Mouse (Mus musculus) C2C12 (cell line): ENCODE measurements around the gene Pank2.

Source experiments
- CTCF ChIP-seq: IDR thresholded peaks from one replicate; pipeline ENCODE4 v1.5.1; 2011; ENCODE audit not compliant: control insufficient read depth, insufficient read depth, insufficient read length
- MYOG ChIP-seq: IDR thresholded peaks from one replicate; pipeline ENCODE4 v1.6.1; 2011; ENCODE audit not compliant: control insufficient read depth, insufficient read length; ENCODE audit errors: extremely low read depth
- USF1 ChIP-seq: IDR thresholded peaks from one replicate; pipeline ENCODE4 v1.6.1; 2011; ENCODE audit warnings: low read depth, mild to moderate bottlenecking, control low read depth, moderate library complexity

DNA sequence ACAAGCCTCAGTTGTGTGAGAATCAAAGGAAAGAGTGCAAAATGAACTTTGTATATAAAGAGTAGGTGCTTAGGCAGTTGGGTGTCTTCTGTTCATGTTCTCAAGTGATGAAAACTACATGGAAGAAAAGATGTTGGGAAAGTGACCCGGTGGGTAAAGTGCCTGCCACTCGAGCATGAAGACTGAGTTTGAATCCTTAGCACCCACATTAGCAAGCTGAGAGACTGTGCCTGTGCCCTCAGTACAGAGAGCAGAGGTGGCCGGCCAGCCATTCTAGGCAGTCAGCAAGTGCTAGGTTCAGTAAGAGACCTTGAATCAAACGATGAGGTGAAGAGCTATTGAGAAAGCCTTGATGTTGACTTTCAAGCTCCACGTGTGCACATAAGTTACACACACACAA is 14.4 kb downstream of the Pank2 start:
- no peak for TF ChIP-seq CTCF
- TF ChIP-seq USF1, result no peak
- TF ChIP-seq MYOG, result no peak
